Mouse (Mus musculus): Measurements from ENCODE around the gene Paqr6. TPM values are rescaled to one million over a fixed set of nuclear protein-coding genes. Genes with fewer than 3 reads are reported as not detected.

Paqr6 gene
- polyA plus RNA-seq, 1 experiment from 2014 or later = 0.94 TPM

- Histone ChIP-seq H3K4me2 (replicated peaks) (no peak overlapping the region), H3K9ac (no peak overlapping the region), H3K27me3 (ENCODE audit: control insufficient read depth, insufficient read depth, low read length) (no peaks in the 10 kb centered on the region), H3K36me3 (replicated peaks; ENCODE audit: control insufficient read depth, insufficient read depth) (peaks cover 82% of the 10 kb centered on the region), H3K9me3 (ENCODE audit: control insufficient read depth, low read length) (no peaks in the 10 kb centered on the region), H3K4me1 (replicated peaks; ENCODE audit: control insufficient read depth, insufficient read depth, low read length) (peaks cover 14% of the 10 kb centered on the region; the same call in 1 of the 2 replicates), H3K4me3 (replicated peaks; ENCODE audit: low read length) (no peak overlapping the region), H3K27ac (no peak overlapping the region)
- ATAC-seq (ENCODE audit: low FRiP score) (no peak), DNase-seq (ENCODE audit: low spot score) (no peak)
- 89% methylated on average over 6 of the region's 6 CpGs for WGBS
Measured at GRCm38 (mm10) chr3:88418016-88418415, 53.6 kb downstream of the Paqr6 start.

Other genes with a start within 250 kb of the Paqr6 start
- gene Mef2d, start 222.2 kb upstream of the Paqr6 start, polyA plus RNA-seq (2014; fragmentation: Nextera tagmentation; extraction: Ambion mirVana) = 20.4 and 22.4 TPM in 2 replicates
- 0.48 and 0.76 TPM in 2 replicates for gene Rhbg, start 109.9 kb upstream of the Paqr6 start, polyA plus RNA-seq (2014; fragmentation: Nextera tagmentation; extraction: Ambion mirVana)
- gene Gm38392, start 77.4 kb upstream of the Paqr6 start, polyA plus RNA-seq (2014; fragmentation: Nextera tagmentation; extraction: Ambion mirVana) = 0.37 TPM in 1 of 2 replicates, not detected in the other
- 5.8 and 8.5 TPM in 2 replicates for gene Tsacc, start 67.6 kb upstream of the Paqr6 start, polyA plus RNA-seq (2014; fragmentation: Nextera tagmentation; extraction: Ambion mirVana)
- gene Cct3, start 67.5 kb upstream of the Paqr6 start, polyA plus RNA-seq (2014; fragmentation: Nextera tagmentation; extraction: Ambion mirVana) = 455 and 498 TPM in 2 replicates
- gene Glmp, start 39.6 kb upstream of the Paqr6 start, polyA plus RNA-seq (2014; fragmentation: Nextera tagmentation; extraction: Ambion mirVana) = 72.7 and 81.3 TPM in 2 replicates
- gene Tmem79, start 28.4 kb upstream of the Paqr6 start, polyA plus RNA-seq (2014; fragmentation: Nextera tagmentation; extraction: Ambion mirVana) = 0.67 and 0.82 TPM in 2 replicates
- gene Smg5, start 28.3 kb upstream of the Paqr6 start, polyA plus RNA-seq (2014; fragmentation: Nextera tagmentation; extraction: Ambion mirVana) = 44.2 and 47.9 TPM in 2 replicates
- gene Bglap3, start 8.2 kb downstream of the Paqr6 start, polyA plus RNA-seq (2014; fragmentation: Nextera tagmentation; extraction: Ambion mirVana) = 0.20 TPM in 1 of 2 replicates, not detected in the other
- gene Bglap2, start 14.1 kb downstream of the Paqr6 start, polyA plus RNA-seq (2014; fragmentation: Nextera tagmentation; extraction: Ambion mirVana) = not detected in 2 replicates
- not detected in 2 replicates for gene Bglap, start 19.9 kb downstream of the Paqr6 start, polyA plus RNA-seq (2014; fragmentation: Nextera tagmentation; extraction: Ambion mirVana)
- 26.0 and 27.4 TPM in 2 replicates for gene Pmf1, start 45.7 kb downstream of the Paqr6 start, polyA plus RNA-seq (2014; fragmentation: Nextera tagmentation; extraction: Ambion mirVana)
- 36.4 and 42.2 TPM in 2 replicates for gene Slc25a44, start 60.6 kb downstream of the Paqr6 start, polyA plus RNA-seq (2014; fragmentation: Nextera tagmentation; extraction: Ambion mirVana)
- 21.5 and 22.9 TPM in 2 replicates for gene Sema4a, start 96.6 kb downstream of the Paqr6 start, polyA plus RNA-seq (2014; fragmentation: Nextera tagmentation; extraction: Ambion mirVana)
- 44.3 and 47.3 TPM in 2 replicates for gene Lmna, start 145.4 kb downstream of the Paqr6 start, polyA plus RNA-seq (2014; fragmentation: Nextera tagmentation; extraction: Ambion mirVana)
- gene Mex3a, start 167.8 kb downstream of the Paqr6 start, polyA plus RNA-seq (2014; fragmentation: Nextera tagmentation; extraction: Ambion mirVana) = 30.8 and 31.0 TPM in 2 replicates
- 0.20 TPM in 1 of 2 replicates, not detected in the other for gene Rab25, start 183.7 kb downstream of the Paqr6 start, polyA plus RNA-seq (2014; fragmentation: Nextera tagmentation; extraction: Ambion mirVana)
- 102 and 107 TPM in 2 replicates for gene Lamtor2, start 188.5 kb downstream of the Paqr6 start, polyA plus RNA-seq (2014; fragmentation: Nextera tagmentation; extraction: Ambion mirVana)
- gene Ubqln4, start 189.2 kb downstream of the Paqr6 start, polyA plus RNA-seq (2014; fragmentation: Nextera tagmentation; extraction: Ambion mirVana) = 42.9 and 53.6 TPM in 2 replicates
- gene Ssr2, start 211.3 kb downstream of the Paqr6 start, polyA plus RNA-seq (2014; fragmentation: Nextera tagmentation; extraction: Ambion mirVana) = 117 and 129 TPM in 2 replicates
- gene Arhgef2, start 241.4 kb downstream of the Paqr6 start, polyA plus RNA-seq (2014; fragmentation: Nextera tagmentation; extraction: Ambion mirVana) = 96.0 and 115 TPM in 2 replicates